Mouse (Mus musculus) MEL (cell line): Measurements from ENCODE around the gene Shank3.

Experiments
- CTCF ChIP-seq, 3 experiments: IDR thresholded peaks in 2 of 3; conservative IDR thresholded peaks in 1 of 3; 2 replicates each; pipeline ENCODE4 v1.5.1; 2011 to 2012; ENCODE audit warnings: low read length in 3 of 3, low read depth in 2 of 3, mild to moderate bottlenecking in 2 of 3, improper control_type of control experiment in 1 of 3, inconsistent platforms in 1 of 3, mixed read lengths in 1 of 3, moderate library complexity in 1 of 3; ENCODE audit not compliant: control insufficient read depth in 1 of 3, insufficient read depth in 1 of 3, poor library complexity in 1 of 3, severe bottlenecking in 1 of 3
- EP300 ChIP-seq, 2 experiments: IDR thresholded peaks; 2 replicates each; pipeline ENCODE4 v1.6.1; 2011; ENCODE audit warnings: improper control_type of control experiment in 2 of 2, low read length in 2 of 2, low read depth in 1 of 2, mild to moderate bottlenecking in 1 of 2
- JUND ChIP-seq: IDR thresholded peaks from 2 replicates; pipeline ENCODE4 v1.6.1; 2011; ENCODE audit warnings: low read depth, mild to moderate bottlenecking, improper control_type of control experiment, low read length
- MAFK ChIP-seq: IDR thresholded peaks from 2 replicates; pipeline ENCODE4 v1.6.1; 2011; ENCODE audit warnings: low read depth, mild to moderate bottlenecking, low read length, improper control_type of control experiment, borderline replicate concordance
- MAZ ChIP-seq: IDR thresholded peaks from 2 replicates; pipeline ENCODE4 v1.6.1; 2012; ENCODE audit warnings: low read depth, mild to moderate bottlenecking, inconsistent platforms, low read length, improper control_type of control experiment
- MXI1 ChIP-seq: IDR thresholded peaks from 2 replicates; pipeline ENCODE4 v1.6.1; 2011; ENCODE audit warnings: mild to moderate bottlenecking, low read depth, low read length, improper control_type of control experiment
- MYC ChIP-seq: IDR thresholded peaks from 2 replicates; pipeline ENCODE4 v1.6.1; 2011; ENCODE audit warnings: low read depth, mild to moderate bottlenecking, low read length, improper control_type of control experiment, moderate library complexity
- RCOR1 ChIP-seq: IDR thresholded peaks from 2 replicates; pipeline ENCODE4 v1.6.1; 2012; ENCODE audit warnings: low read depth, mild to moderate bottlenecking, inconsistent platforms, low read length, improper control_type of control experiment
- TAL1 ChIP-seq: IDR thresholded peaks from 2 replicates; pipeline ENCODE4 v1.6.1; 2012; ENCODE audit warnings: mild to moderate bottlenecking, inconsistent platforms, low read length, moderate library complexity, mixed read lengths
- TBP ChIP-seq: IDR thresholded peaks from 2 replicates; pipeline ENCODE4 v1.8.0; 2011; ENCODE audit warnings: low read depth, low read length, improper control_type of control experiment
- ZC3H11A ChIP-seq: IDR thresholded peaks from 2 replicates; pipeline ENCODE4 v1.6.1; 2012; ENCODE audit warnings: low read depth, mild to moderate bottlenecking, inconsistent platforms, low read length, improper control_type of control experiment
- ZKSCAN1 ChIP-seq: IDR thresholded peaks from 2 replicates; pipeline ENCODE4 v1.6.1; 2012; ENCODE audit warnings: low read depth, mild to moderate bottlenecking, inconsistent platforms, low read length, improper control_type of control experiment, moderate library complexity

DNA sequence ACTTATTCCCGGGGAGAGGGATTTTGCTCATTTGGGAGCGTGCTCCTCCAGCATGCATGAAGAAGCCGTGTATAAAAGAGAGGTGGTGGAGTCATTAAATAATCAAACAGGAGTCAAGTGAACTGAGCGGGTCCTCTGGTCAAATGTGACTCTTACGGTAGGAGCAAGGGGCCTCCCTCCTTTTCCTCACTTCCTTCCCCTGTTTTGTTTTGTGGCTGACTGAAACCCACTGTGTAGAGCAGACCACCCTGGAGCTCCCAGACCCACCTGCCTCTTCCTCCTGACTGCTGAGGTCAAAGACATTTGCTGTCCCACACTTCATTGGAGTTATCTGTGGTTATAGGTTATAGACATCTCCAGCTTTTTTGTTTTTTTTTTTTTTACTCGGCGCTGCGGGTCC, 108.1 kb downstream of the Shank3 start:
- TF ChIP-seq JUND, result no peak
- no peak for TF ChIP-seq CTCF (IDR thresholded peaks at IDR 0.05 in 2 of 3, conservative IDR thresholded peaks at IDR 0.05 in 1 of 3; ENCODE audit: control insufficient read depth in 1 of 3, insufficient read depth in 1 of 3, low read depth in 2 of 3, low read length in 3 of 3, poor library complexity in 1 of 3, severe bottlenecking in 1 of 3)
- no peak for TF ChIP-seq RCOR1
- no peak for TF ChIP-seq ZC3H11A
- TF ChIP-seq ZKSCAN1, result no peak
- no peak for TF ChIP-seq TBP
- TF ChIP-seq EP300 (IDR thresholded peaks at IDR 0.05; ENCODE audit: low read depth in 1 of 2, low read length in 2 of 2), result no peak
- no peak for TF ChIP-seq TAL1
- no peak for TF ChIP-seq MYC
- no peak for TF ChIP-seq MAFK
- no peak for TF ChIP-seq MXI1
- TF ChIP-seq MAZ, result no peak
